Mouse (Mus musculus): Measurements from ENCODE around the gene Amigo1. TPM values are rescaled to one million over a fixed set of nuclear protein-coding genes. Genes with fewer than 3 reads are reported as not detected.
"Not testable (repeated sequence)": the region's sequence is repeated elsewhere in the genome, so short reads cannot be mapped to it uniquely, and the experiment has no call there.

Amigo1 gene
- polyA plus RNA-seq, 1 experiment = 5.7 TPM

- Histone ChIP-seq H3K4me3 (ENCODE audit: insufficient read depth, low read length) (peak overlapping the region; percentile 46), H3K4me1 (ENCODE audit: control insufficient read depth, insufficient read depth, low read length) (no peaks in the 10 kb centered on the region), H3K27ac (ENCODE audit: insufficient read depth, low read depth, low read length) (no peak overlapping the region)
- TF ChIP-seq POLR2A (IDR thresholded peaks at IDR 0.05; ENCODE audit: borderline replicate concordance, low read depth, low read length) (no peak), CTCF (IDR thresholded peaks at IDR 0.05; ENCODE audit: low read depth, low read length) (no peak)
Measured at GRCm38 (mm10) chr3:108225711-108226557, 39.8 kb downstream of the Amigo1 start.

- Histone ChIP-seq H3K4me3 (ENCODE audit: insufficient read depth, low read length) (peak within 1 kb of the TSS; percentile 46), H3K4me1 (ENCODE audit: control insufficient read depth, insufficient read depth, low read length) (peaks cover 5% of the 10 kb centered on the region), H3K27ac (ENCODE audit: insufficient read depth, low read depth, low read length) (no peak within 1 kb of the TSS)
- no peak for TF ChIP-seq CTCF (IDR thresholded peaks at IDR 0.05; ENCODE audit: low read depth, low read length)
- no peak for TF ChIP-seq POLR2A (IDR thresholded peaks at IDR 0.05; ENCODE audit: borderline replicate concordance, low read depth, low read length)
Measured at GRCm38 (mm10) chr3:108226558-108227350, 40.6 kb downstream of the Amigo1 start, which contains the start of gene Sypl2. Gene Sypl2, minus strand, starts transcription at chr3:108226648.

GRCm38 (mm10) chr3:108227521-108227920 is 41.4 kb downstream of the Amigo1 start:
- TF ChIP-seq CTCF (IDR thresholded peaks at IDR 0.05; ENCODE audit: low read depth, low read length) = no peak
- no peak for TF ChIP-seq POLR2A (IDR thresholded peaks at IDR 0.05; ENCODE audit: borderline replicate concordance, low read depth, low read length)

GRCm38 (mm10) chr3:108231646-108232045 is 45.5 kb downstream of the Amigo1 start:
- TF ChIP-seq POLR2A (IDR thresholded peaks at IDR 0.05; ENCODE audit: borderline replicate concordance, low read depth, low read length) (no peak), CTCF (IDR thresholded peaks at IDR 0.05; ENCODE audit: low read depth, low read length) (no peak)
- Histone ChIP-seq H3K4me1 (ENCODE audit: control insufficient read depth, insufficient read depth, low read length) (peaks cover 19% of the 10 kb centered on the region), H3K27ac (ENCODE audit: insufficient read depth, low read depth, low read length) (peak overlapping the region; percentile 69), H3K4me3 (ENCODE audit: insufficient read depth, low read length) (no peak overlapping the region)

More at GRCm38 (mm10) chr3:108227521-108227920, 41.4 kb downstream of the Amigo1 start:
- Histone ChIP-seq H3K27ac (ENCODE audit: insufficient read depth, low read depth, low read length) (no peak overlapping the region), H3K4me1 (ENCODE audit: control insufficient read depth, insufficient read depth, low read length) (peaks cover 8% of the 10 kb centered on the region), H3K4me3 (ENCODE audit: insufficient read depth, low read length) (no peak overlapping the region)

GRCm38 (mm10) chr3:108237474-108238102 is 51.5 kb downstream of the Amigo1 start:
- not testable (repeated sequence) for H3K27ac ChIP-seq (ENCODE audit: insufficient read depth, low read depth, low read length); H3K4me3 ChIP-seq (ENCODE audit: insufficient read depth, low read length)
- TF ChIP-seq CTCF (IDR thresholded peaks at IDR 0.05; ENCODE audit: low read depth, low read length) = peak; percentile 29; the same call in 1 of the 2 replicates
- H3K4me1 ChIP-seq (ENCODE audit: control insufficient read depth, insufficient read depth, low read length) = peaks cover 10% of the 10 kb centered on the region

GRCm38 (mm10) chr3:108241243-108241839 is 55.2 kb downstream of the Amigo1 start:
- TF ChIP-seq CTCF (IDR thresholded peaks at IDR 0.05; ENCODE audit: low read depth, low read length) (no peak), POLR2A (IDR thresholded peaks at IDR 0.05; ENCODE audit: borderline replicate concordance, low read depth, low read length) (no peak)
- Histone ChIP-seq H3K27ac (ENCODE audit: insufficient read depth, low read depth, low read length) (no peak overlapping the region), H3K4me3 (ENCODE audit: insufficient read depth, low read length) (no peak overlapping the region), H3K4me1 (ENCODE audit: control insufficient read depth, insufficient read depth, low read length) (no peaks in the 10 kb centered on the region; the same call in 1 of the 2 replicates)

Other genes starting within 250 kb of the Amigo1 start
- gene Gstm6, start 242.6 kb upstream of the Amigo1 start, polyA plus RNA-seq (2012; ENCODE audit: insufficient read depth, insufficient read length, missing spikeins) = not detected in 2 replicates
- not detected in 2 replicates for gene Gstm3, start 217.1 kb upstream of the Amigo1 start, polyA plus RNA-seq (2012; ENCODE audit: insufficient read depth, insufficient read length, missing spikeins)
- gene Gstm2, start 199.9 kb upstream of the Amigo1 start, polyA plus RNA-seq (2012; ENCODE audit: insufficient read depth, insufficient read length, missing spikeins) = 4.5 and 4.7 TPM in 2 replicates
- 313 and 329 TPM in 2 replicates for gene Gstm1, start 168.4 kb upstream of the Amigo1 start, polyA plus RNA-seq (2012; ENCODE audit: insufficient read depth, insufficient read length, missing spikeins)
- gene Gstm4, start 141.4 kb upstream of the Amigo1 start, polyA plus RNA-seq (2012; ENCODE audit: insufficient read depth, insufficient read length, missing spikeins) = 10.1 and 10.7 TPM in 2 replicates
- gene Ampd2, start 99.7 kb upstream of the Amigo1 start, polyA plus RNA-seq (2012; ENCODE audit: insufficient read depth, insufficient read length, missing spikeins) = 22.4 and 23.8 TPM in 2 replicates
- gene Gnat2, start 93.5 kb upstream of the Amigo1 start, polyA plus RNA-seq (2012; ENCODE audit: insufficient read depth, insufficient read length, missing spikeins) = not detected in 2 replicates
- gene Gnai3, start 40.2 kb upstream of the Amigo1 start, polyA plus RNA-seq (2012; ENCODE audit: insufficient read depth, insufficient read length, missing spikeins) = 61.2 and 65.1 TPM in 2 replicates
- not detected in 2 replicates for gene Gpr61, start 31.5 kb upstream of the Amigo1 start, polyA plus RNA-seq (2012; ENCODE audit: insufficient read depth, insufficient read length, missing spikeins)
- 10.1 and 11.6 TPM in 2 replicates for gene Cyb561d1, start 14.9 kb downstream of the Amigo1 start, polyA plus RNA-seq (2012; ENCODE audit: insufficient read depth, insufficient read length, missing spikeins)
- 5.6 and 6.4 TPM in 2 replicates for gene Atxn7l2, start 24.6 kb downstream of the Amigo1 start, polyA plus RNA-seq (2012; ENCODE audit: insufficient read depth, insufficient read length, missing spikeins)
- gene Sypl2, start 40.3 kb downstream of the Amigo1 start, polyA plus RNA-seq (2012; ENCODE audit: insufficient read depth, insufficient read length, missing spikeins) = not detected in 2 replicates
- gene Psma5, start 70.6 kb downstream of the Amigo1 start, polyA plus RNA-seq (2012; ENCODE audit: insufficient read depth, insufficient read length, missing spikeins) = 128 and 156 TPM in 2 replicates
- 30.0 and 33.3 TPM in 2 replicates for gene Sort1, start 97.7 kb downstream of the Amigo1 start, polyA plus RNA-seq (2012; ENCODE audit: insufficient read depth, insufficient read length, missing spikeins)
- gene Mybphl, start 178.6 kb downstream of the Amigo1 start, polyA plus RNA-seq (2012; ENCODE audit: insufficient read depth, insufficient read length, missing spikeins) = not detected in 2 replicates
- 15.3 and 26.1 TPM in 2 replicates for gene Psrc1, start 197.5 kb downstream of the Amigo1 start, polyA plus RNA-seq (2012; ENCODE audit: insufficient read depth, insufficient read length, missing spikeins)
- gene Celsr2, start 229.2 kb downstream of the Amigo1 start, polyA plus RNA-seq (2012; ENCODE audit: insufficient read depth, insufficient read length, missing spikeins) = 1.3 and 1.7 TPM in 2 replicates

All from bone marrow macrophage, adult 2 months (primary cell).